Mouse (Mus musculus) cerebellum, adult 2 months (tissue): ENCODE results near the gene Zfp64.

Source experiments
- CTCF ChIP-seq: fragments of 200-500 bp; IDR thresholded peaks from 2 replicates; pipeline ENCODE4 v1.5.1; 2011; ENCODE audit warnings: low read depth, mild to moderate bottlenecking, control low read depth, low read length, moderate library complexity, borderline replicate concordance; ENCODE audit not compliant: insufficient read depth
- POLR2A ChIP-seq: fragments of 200-500 bp; IDR thresholded peaks from 2 replicates; pipeline ENCODE4 v1.6.1; 2011; ENCODE audit warnings: low read length, control low read depth, borderline replicate concordance; ENCODE audit not compliant: insufficient read depth

DNA sequence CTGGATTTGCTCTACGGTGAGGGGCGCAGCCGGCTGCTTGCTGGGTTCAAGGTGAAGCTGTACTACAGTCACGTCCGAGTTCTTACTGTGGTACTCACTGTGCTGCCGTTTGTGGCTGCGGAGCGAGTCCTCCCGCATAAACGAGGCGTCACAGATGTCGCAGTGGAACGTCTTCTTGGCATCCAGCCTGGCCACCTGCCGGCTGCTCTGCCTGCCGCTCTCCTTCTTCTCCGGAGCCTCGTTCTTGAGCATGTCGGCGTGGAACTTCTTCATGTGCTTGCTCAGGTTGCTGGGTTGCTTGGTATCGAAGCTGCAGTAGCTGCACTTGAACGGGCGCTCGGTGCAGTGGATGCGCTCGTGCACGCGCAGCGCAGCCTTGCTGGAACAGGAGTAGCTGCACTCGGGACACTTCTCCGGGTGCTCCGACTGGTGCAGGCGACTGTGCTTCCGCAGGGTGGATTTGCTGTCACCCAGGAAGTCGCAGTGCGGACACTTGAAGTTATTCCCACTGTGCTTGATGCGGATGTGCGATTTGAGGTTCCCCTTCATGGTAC is 29.1 kb downstream of the Zfp64 start:
- TF ChIP-seq CTCF = no peak
- TF ChIP-seq POLR2A = no peak
